In the genomic region with DNA sequence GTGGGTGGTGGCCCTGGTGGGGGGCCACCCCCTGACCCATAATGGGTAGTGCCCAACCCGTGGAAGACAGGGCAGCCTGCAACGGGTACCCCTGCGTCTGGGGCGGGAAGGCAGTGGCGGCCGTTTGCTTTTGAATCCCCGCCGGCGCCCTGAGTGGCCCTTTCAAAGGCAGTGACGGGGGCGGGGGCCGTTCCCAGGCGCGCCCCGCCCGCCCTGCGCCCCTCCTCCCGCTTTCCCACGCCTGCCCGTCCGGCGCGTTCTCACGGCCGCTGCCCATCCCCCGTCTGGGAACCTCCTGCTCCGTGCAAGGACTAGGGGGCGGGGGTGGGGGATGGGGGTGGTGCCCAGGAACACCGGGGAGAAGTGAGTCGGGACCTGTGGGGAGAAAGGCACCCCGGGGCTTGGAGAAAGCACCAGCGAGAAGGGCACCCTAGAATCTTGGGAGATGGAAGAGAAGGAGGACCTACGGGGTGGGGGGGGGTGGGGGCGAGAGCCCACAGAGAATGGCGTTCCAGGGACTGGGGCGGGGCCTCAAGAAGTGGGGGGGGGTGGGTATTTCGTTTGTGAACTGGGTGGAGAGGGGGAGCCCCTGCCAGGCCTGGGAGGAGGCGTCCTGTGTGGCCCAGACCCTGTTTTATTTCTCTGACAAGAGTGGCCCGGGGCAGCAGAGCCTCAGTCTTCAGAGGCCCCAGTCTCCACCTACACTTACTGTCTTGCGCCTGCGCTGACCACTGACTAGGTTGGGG, we compare ENCODE assay signal across 8 mouse cellular contexts. TPM values are rescaled to one million over a fixed set of nuclear protein-coding genes. Genes with fewer than 3 reads are reported as not detected.
DNase-seq lines count a peak whose midpoint lies in the region; ATAC-seq lines count a peak whose summit lies in the region.

No protein-coding gene starts in this region.

- H3K9me3 ChIP-seq in heart, embryonic 16.5 days (replicated peaks; ENCODE audit: control insufficient read depth, low read length), result no peaks in the 10 kb centered on the region
- H3K9me3 ChIP-seq in megakaryocyte, embryonic 14.5 days, result no peaks in the 10 kb centered on the region

- H3K4me3 ChIP-seq in heart, embryonic 16.5 days (ENCODE audit: low read length), result peak overlapping the region; percentile 55
- peak overlapping the region; percentile 67 for H3K4me3 ChIP-seq in megakaryocyte, embryonic 14.5 days (replicated peaks)

- H3K36me3 ChIP-seq in heart, embryonic 16.5 days (ENCODE audit: control insufficient read depth, insufficient read depth), result no peaks in the 10 kb centered on the region
- no peaks in the 10 kb centered on the region for H3K36me3 ChIP-seq in megakaryocyte, embryonic 14.5 days (replicated peaks; ENCODE audit: low read length)

- ATAC-seq in heart, embryonic 16.5 days (replicated peaks; ENCODE audit: extremely low read depth, insufficient read depth, low FRiP score), result peak; percentile 68

- H3K4me1 ChIP-seq in heart, embryonic 16.5 days (ENCODE audit: control insufficient read depth, insufficient read depth, low read length), result peaks cover 38% of the 10 kb centered on the region
- peaks cover 65% of the 10 kb centered on the region for H3K4me1 ChIP-seq in megakaryocyte, embryonic 14.5 days

- 1% methylated on average over 24 of the region's 41 CpGs for WGBS in heart, embryonic 16.5 days

- H3K27me3 ChIP-seq in heart, embryonic 16.5 days (ENCODE audit: control insufficient read depth, insufficient read depth, low read length), result no peaks in the 10 kb centered on the region
- peaks cover 24% of the 10 kb centered on the region for H3K27me3 ChIP-seq in megakaryocyte, embryonic 14.5 days (replicated peaks)

- H3K27ac ChIP-seq in heart, embryonic 16.5 days (ENCODE audit: low read length), result peak overlapping the region; percentile 81

- peak; percentile 35 for DNase-seq in ovary, adult 18-20 months (ENCODE audit: low spot score)
- DNase-seq in ovary, postnatal 10 days (ENCODE audit: low spot score), result no peak
- DNase-seq in embryo, embryonic 11 days, result peak; percentile 91
- DNase-seq in kidney, postnatal 4 days, result peak; percentile 88 to 93
- DNase-seq in spleen, postnatal 36 days (ENCODE audit: low spot score in 2 of 2), result peak; percentile 27 to 31
- no peak for DNase-seq in layer of hippocampus, adult 9-10 months (ENCODE audit: low spot score)

- H3K9ac ChIP-seq in heart, embryonic 16.5 days (ENCODE audit: low read length), result peak overlapping the region; percentile 79

- H3K4me2 ChIP-seq in heart, embryonic 16.5 days (ENCODE audit: low read depth, low read length), result peak overlapping the region; percentile 76

RNA-seq across cellular contexts. Expression of a gene that starts 12.5 kb away (rescaled TPM):
- polyA plus RNA-seq in heart, embryonic 16.5 days (2015; fragmentation: Nextera tagmentation; extraction: Ambion mirVana), result 16.2 and 18.1 TPM in 2 replicates
- polyA plus RNA-seq in megakaryocyte, embryonic 14.5 days (2012; ENCODE audit: insufficient read depth, low replicate concordance), result 7.9 and 8.1 TPM in 2 replicates

RNA-seq across cellular contexts. Expression of a gene that starts 28.6 kb away (rescaled TPM):
- polyA plus RNA-seq in heart, embryonic 16.5 days (2015; fragmentation: Nextera tagmentation; extraction: Ambion mirVana), result 8.5 and 10.0 TPM in 2 replicates
- polyA plus RNA-seq in megakaryocyte, embryonic 14.5 days (2012; ENCODE audit: insufficient read depth, low replicate concordance), result 10.3 and 14.6 TPM in 2 replicates

RNA-seq across cellular contexts. Expression of a gene that starts 43.2 kb away (rescaled TPM):
- 79.1 and 81.9 TPM in 2 replicates for polyA plus RNA-seq in heart, embryonic 16.5 days (2015; fragmentation: Nextera tagmentation; extraction: Ambion mirVana)
- 22.9 and 24.0 TPM in 2 replicates for polyA plus RNA-seq in megakaryocyte, embryonic 14.5 days (2012; ENCODE audit: insufficient read depth, low replicate concordance)

RNA-seq across cellular contexts. Expression of a gene that starts 46.3 kb away (rescaled TPM):
- not detected in 2 replicates for polyA plus RNA-seq in heart, embryonic 16.5 days (2015; fragmentation: Nextera tagmentation; extraction: Ambion mirVana)
- polyA plus RNA-seq in megakaryocyte, embryonic 14.5 days (2012; ENCODE audit: insufficient read depth, low replicate concordance), result 0.08 and 1.5 TPM in 2 replicates

RNA-seq across cellular contexts. Expression of a gene that starts 50.5 kb away (rescaled TPM):
- polyA plus RNA-seq in heart, embryonic 16.5 days (2015; fragmentation: Nextera tagmentation; extraction: Ambion mirVana), result 1.1 TPM in 1 of 2 replicates, not detected in the other
- not detected in 2 replicates for polyA plus RNA-seq in megakaryocyte, embryonic 14.5 days (2012; ENCODE audit: insufficient read depth, low replicate concordance)

Comparison
In these comparisons a context has a peak if more than half of its experiments do, and no peak if none do; other contexts are left out.
1. DNase-seq: peak in ovary, adult 18-20 months (single experiment), embryo, embryonic 11 days (single experiment), kidney, postnatal 4 days (2 of 2) and spleen, postnatal 36 days (2 of 2); none in ovary, postnatal 10 days (single experiment) and layer of hippocampus, adult 9-10 months (single experiment).